Mouse (Mus musculus): Measurements from ENCODE around the gene Metap1.
"Not testable (repeated sequence)": the region's sequence is repeated elsewhere in the genome, so short reads cannot be mapped to it uniquely, and the experiment has no call there.

The Metap1 gene

DNA sequence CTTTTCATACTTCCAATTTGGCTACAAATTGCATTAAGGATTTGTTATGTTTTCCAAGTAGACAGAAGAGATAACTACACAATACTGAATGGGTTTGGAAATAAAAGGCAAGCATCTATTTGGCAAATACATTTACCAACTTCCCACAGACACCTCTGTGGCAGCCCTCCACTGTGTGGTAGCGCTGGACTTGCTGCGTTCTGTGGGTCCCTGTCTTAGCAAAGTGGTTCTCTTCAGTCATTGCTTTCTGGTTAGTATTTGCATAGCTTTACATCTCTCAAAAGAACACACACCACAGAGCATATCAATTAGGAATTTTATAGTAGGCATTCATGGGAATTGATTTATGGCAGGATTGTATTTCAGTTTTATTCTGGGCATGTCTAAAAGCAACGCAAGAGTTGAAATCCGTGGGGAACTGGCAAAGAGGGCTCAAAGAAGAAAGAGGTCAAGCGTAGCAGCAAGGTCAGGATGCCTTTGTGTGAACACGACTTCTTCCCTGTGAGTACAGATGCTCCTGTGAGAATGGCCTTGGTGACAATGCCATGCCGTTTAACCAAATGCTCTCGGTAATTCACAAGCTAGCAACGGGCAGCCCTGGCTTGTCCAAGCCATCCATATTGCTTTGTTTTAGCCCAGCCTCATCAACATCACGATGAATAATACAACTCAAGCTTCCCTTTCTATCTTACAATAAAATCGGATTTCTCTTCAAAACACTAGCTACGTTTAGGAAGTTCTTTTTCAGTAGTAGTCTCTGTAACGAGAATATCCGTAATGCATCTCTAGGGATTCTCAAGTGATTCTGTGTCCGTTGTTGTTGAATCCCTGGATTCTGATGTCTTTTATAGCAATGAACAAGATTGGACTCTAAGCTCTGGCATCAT, 10.8 kb upstream of the Metap1 start:
- peak; percentile 89 for DNase-seq (ENCODE audit: low spot score)

GRCm38 (mm10) chr3:138498731-138499130, 9.4 kb upstream of the Metap1 start:
- DNase-seq (ENCODE audit: low spot score), result no peak

GRCm38 (mm10) chr3:138495166-138496145, 6.1 kb upstream of the Metap1 start:
- no peak for DNase-seq (ENCODE audit: low spot score)

- no peak for DNase-seq (ENCODE audit: low spot score)
These were observed 5.2 kb upstream of the Metap1 start for GRCm38 (mm10) chr3:138494565-138494964.

- no peak for DNase-seq (ENCODE audit: low spot score)
These were observed 4.4 kb upstream of the Metap1 start for GRCm38 (mm10) chr3:138493668-138494067.

- no peak for DNase-seq (ENCODE audit: low spot score)
These were observed 671 bp upstream of the Metap1 start for GRCm38 (mm10) chr3:138490034-138490337.

DNA sequence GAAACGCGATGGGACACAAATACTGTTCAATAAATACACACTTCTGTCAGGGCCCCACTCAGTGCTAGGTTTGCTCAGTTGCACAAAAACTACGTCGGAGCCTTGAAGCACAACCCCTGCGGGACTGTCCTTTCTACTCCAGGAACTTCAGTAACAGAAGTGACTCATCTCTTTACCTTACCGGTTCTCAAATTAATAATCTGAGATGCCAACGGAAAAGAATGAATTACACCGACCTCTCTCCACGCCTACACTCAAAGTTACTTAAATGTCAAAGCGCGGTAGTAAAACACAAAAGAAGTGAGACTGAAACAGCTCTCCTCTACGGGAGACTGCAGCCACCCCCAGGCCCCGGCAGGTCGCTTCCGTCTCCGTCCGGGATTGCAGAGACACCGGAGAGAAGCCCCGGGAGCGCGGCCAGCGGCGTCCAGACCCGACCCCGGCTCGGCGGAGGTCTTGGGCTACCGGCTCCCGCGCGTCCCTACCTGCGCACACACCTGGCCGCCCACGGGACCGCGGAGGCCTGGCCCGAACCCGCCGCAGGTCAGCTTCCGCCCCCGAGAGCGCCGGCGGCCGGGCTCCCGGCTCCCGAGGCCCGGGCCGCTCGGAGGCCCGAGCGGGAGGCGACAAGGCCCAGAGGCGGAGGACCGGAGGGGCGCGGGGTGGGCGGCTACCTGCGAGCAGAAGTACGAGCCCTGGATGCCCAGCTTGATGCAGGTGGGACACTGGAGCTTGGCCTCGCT, 560 bp downstream of the Metap1 start:
- DNase-seq (ENCODE audit: low spot score), result peak; percentile 36

DNA sequence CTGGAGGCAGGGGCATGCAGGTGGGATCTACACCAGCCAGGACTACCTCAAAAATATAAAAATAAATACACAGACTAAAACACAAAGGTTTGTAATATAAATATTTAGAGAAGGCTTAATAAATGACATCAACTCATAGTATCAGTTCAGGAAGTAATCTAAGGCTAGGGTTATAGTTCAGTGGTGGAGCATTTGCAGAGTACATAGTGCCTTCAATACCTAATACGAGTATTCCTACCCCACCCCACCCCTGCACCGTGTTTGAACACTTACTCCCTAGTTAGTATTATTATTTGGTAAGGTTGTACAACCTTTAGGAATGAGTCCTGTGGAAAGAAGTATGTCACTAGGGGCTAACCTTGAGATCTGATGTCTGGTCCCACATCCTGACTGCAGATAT, 6.1 kb downstream of the Metap1 start:
- no peak for DNase-seq (ENCODE audit: low spot score)

DNA sequence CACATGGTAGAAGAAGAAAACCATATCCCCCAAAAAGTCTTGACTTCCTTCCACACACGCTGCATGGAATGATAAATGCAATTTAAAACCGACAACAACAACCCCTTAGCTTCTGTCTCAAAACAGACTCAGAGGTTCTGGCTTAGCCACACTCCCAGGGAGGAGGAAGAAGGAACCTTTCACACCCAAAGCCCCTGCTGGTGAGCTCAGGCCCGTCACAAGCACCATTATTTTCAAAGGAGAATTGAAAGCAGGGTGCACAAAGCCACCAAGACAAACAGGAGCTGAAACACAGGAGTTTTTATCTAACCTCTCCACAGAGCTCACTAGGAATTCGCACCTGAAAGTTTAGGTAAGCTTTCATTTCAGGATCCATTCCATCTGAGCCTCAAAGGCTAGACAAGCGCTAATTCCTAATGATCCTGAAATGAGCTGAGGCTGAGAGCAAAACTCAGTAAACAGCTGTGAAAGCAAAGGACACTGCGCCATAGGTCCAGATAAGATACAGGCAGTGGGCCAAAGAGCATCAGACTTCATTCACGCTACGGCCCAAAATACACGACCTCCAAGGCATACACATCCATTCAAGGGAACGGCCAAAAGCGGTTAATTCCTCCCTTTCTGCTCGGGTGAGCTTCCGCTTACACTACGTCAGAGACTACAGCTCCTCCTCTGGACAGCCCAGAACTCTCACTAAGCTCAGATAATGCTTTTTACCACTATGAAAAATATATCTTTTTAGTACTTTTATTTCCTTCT, 7.6 kb downstream of the Metap1 start:
- no peak for DNase-seq (ENCODE audit: low spot score)

DNA sequence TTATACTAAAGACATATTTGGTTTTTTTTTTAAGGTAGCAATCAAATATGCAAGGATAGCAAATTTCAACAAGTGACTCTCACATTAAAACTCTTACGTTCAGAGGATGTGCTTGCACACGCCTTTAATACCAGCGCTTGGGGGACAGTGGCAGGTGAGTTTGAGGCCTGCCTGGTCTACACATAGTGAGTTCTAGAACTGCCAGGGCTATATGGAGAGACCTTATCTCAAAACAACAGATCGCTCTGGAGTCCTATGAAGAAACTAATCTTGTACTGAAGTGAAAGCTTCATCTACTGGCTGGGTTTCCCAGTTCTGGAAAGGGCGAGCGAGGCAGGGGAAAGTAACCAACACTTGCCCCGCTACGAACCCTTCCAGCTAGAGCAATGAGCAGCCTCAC, 9.8 kb downstream of the Metap1 start:
- no peak for DNase-seq (ENCODE audit: low spot score)

DNA sequence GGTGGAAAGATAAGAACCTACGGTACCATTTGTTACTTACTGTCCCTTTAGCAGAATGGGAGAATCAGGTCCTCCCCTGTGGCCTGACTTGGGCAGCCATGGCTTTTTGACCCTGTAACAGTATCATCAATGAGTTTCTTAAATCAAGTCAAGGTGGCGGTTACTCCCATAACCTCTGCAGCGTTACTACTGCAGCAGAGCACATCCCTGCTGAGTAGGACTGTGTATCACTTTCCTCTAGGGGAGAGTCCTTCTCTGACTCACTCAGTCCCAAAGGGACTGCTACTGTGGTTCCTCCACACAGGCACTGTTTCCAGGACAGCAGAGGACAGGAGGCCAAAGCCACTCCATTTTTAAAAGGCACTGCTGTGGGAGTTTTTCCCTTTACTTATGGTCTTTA, 18.2 kb downstream of the Metap1 start:
- DNase-seq (ENCODE audit: low spot score), result no peak

GRCm38 (mm10) chr3:138466656-138467055, 22.7 kb downstream of the Metap1 start:
- DNase-seq (ENCODE audit: low spot score), result not testable (repeated sequence)

- DNase-seq (ENCODE audit: low spot score), result no peak
These were observed 24.7 kb downstream of the Metap1 start for GRCm38 (mm10) chr3:138464573-138465147.

- DNase-seq (ENCODE audit: low spot score), result no peak
These were observed 25.5 kb downstream of the Metap1 start for GRCm38 (mm10) chr3:138463807-138464206.

- peak; percentile 52 for DNase-seq (ENCODE audit: low spot score)
These were observed 26.2 kb downstream of the Metap1 start for GRCm38 (mm10) chr3:138463137-138463536.

DNA sequence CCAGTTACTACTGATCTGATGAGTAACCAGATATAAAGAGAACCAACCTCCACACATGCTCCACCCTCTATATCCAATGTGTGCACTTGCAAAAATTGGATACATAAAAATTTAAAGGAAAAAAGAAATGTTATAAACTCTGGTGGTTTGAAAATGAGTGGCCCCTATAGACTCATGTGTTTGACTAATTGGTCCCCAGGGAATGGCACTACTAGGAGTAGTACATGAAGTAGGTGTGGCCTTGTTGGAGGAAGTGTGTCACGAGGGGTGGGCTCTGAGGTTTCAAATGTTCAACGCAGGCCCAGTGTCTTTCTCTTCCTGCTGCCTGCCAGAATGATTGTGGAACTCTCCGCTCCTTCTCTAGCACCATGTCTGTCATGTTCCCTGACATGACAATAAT, 27.5 kb downstream of the Metap1 start:
- DNase-seq (ENCODE audit: low spot score), result no peak

DNA sequence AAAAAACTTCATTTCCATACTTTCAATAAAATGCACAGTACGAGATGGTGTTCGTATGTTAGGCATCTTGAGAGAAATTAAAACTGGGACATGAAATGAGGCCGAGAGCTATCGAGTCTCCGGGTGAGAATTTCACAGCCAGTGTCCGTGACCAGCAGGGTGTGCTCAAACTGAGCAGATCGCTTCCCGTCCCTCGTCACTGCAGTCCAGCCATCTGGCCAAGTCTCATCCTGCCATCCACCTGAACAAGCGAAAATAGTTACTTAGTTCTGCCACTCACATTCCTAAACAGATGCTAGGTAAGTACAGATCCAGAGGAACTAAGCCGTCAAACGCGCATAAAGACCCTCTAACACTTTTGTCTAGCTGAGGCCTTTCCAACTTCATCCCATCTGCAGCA, 29.1 kb downstream of the Metap1 start:
- peak; percentile 21 for DNase-seq (ENCODE audit: low spot score)

GRCm38 (mm10) chr3:138458441-138458840, 30.9 kb downstream of the Metap1 start:
- DNase-seq (ENCODE audit: low spot score), result no peak

- no peak for DNase-seq (ENCODE audit: low spot score)
These were observed 34.4 kb downstream of the Metap1 start for GRCm38 (mm10) chr3:138454711-138455435.

DNA sequence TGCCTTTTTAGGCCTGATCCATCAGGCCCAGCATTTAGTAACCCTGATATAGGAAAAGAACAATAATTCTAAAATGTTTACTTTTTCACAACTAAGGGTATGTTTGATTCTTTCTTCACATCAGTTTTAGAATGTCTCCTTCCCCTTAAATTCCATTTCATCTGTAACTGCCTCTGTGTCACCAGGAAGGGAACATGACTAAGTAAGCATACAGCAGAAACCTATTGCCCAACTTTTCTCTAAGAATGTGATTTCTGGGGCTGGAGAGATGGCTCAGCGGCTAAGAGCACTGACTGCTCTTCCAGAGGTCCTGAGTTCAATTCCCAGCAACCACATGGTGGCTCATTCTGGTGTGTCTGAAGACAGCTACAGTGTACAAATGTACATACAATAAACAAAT, 35.1 kb downstream of the Metap1 start:
- DNase-seq (ENCODE audit: low spot score), result no peak
